Mouse (Mus musculus) myocyte (in vitro differentiated cells): ENCODE data around the gene Gm49320.

Source experiments
- CEBPB ChIP-seq: IDR thresholded peaks from 2 replicates; pipeline ENCODE4 v1.6.1; 2011; ENCODE audit warnings: mild to moderate bottlenecking, moderate library complexity; ENCODE audit not compliant: poor library complexity, insufficient read depth, severe bottlenecking
- MAX ChIP-seq: IDR thresholded peaks from one replicate; pipeline ENCODE4 v1.6.1; 2011; ENCODE audit warnings: low read depth, mild to moderate bottlenecking, control low read depth
- MYOD1 ChIP-seq, 3 experiments: IDR thresholded peaks; one replicate each; pipeline ENCODE4 v1.6.1; 2011; ENCODE audit warnings: control low read depth in 2 of 3, low read depth in 2 of 3, mild to moderate bottlenecking in 2 of 3, moderate library complexity in 1 of 3; ENCODE audit not compliant: insufficient read length in 2 of 3, control insufficient read depth in 1 of 3
- MYOG ChIP-seq, 3 experiments: IDR thresholded peaks; one replicate each; pipeline ENCODE4 v1.6.1; 2011; ENCODE audit warnings: control low read depth in 2 of 3, low read depth in 2 of 3, mild to moderate bottlenecking in 2 of 3; ENCODE audit not compliant: insufficient read length in 2 of 3, control insufficient read depth in 1 of 3, insufficient read depth in 1 of 3
- POLR2A ChIP-seq: IDR thresholded peaks from one replicate; pipeline ENCODE4 v1.6.1; 2011; ENCODE audit warnings: low read depth, mild to moderate bottlenecking, control low read depth, moderate library complexity; ENCODE audit not compliant: insufficient read length
- TCF12 ChIP-seq: IDR thresholded peaks from one replicate; pipeline ENCODE4 v1.6.1; 2011; ENCODE audit warnings: mild to moderate bottlenecking, control low read depth; ENCODE audit not compliant: poor library complexity, insufficient read depth, severe bottlenecking

DNA sequence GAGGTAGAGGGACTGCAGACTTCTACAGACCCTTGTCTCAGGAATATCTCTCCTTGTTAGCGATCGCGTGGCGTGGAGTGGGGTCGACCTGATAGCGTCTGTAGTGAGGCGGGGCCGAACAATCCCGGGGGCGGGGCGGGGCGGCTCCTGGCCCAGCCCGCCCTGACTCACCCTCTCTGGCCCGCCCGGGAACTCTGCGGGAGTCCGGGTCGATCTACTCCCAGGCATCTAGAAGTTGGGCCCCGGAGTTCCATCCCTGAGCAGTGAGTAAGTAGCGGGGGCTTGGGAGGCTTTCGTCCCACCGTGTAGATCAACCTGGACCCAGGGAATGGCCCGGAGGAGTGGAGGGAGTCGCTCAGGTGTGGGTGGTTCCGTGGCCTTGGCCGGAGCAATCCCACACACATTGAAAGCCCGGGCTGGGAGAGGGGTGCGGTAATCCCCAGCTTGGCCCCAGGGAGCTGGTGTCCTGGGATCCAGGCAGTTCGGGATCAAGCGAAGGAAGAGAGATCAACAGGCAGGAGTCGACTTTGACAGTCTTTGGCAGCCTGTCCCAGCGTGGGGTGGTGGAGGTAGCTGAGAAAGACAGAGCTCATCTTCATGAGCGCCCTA, 11.8 kb upstream of the Gm49320 start, which contains the start of gene Lrrc8e:
- TF ChIP-seq MYOG (IDR thresholded peaks at IDR 0.05; ENCODE audit: control insufficient read depth in 1 of 3, insufficient read depth in 1 of 3, insufficient read length in 2 of 3, low read depth in 2 of 3) (no peak), MAX (no peak), POLR2A (no peak), MYOD1 (IDR thresholded peaks at IDR 0.05; ENCODE audit: control insufficient read depth in 1 of 3, insufficient read length in 2 of 3, low read depth in 2 of 3) (no peak), TCF12 (no peak), CEBPB (no peak)
